Mouse (Mus musculus): ENCODE results near the gene Zfp704. TPM values are rescaled to one million over a fixed set of nuclear protein-coding genes. Genes with fewer than 3 reads are reported as not detected.

The Zfp704 gene
- polyA plus RNA-seq, 1 experiment from 2014 or later = 9.5 TPM

GRCm38 (mm10) chr3:9401685-9402084 lies 208.2 kb downstream of the Zfp704 start:
- Histone ChIP-seq H3K4me2 (ENCODE audit: low read depth, low read length) (no peak overlapping the region), H3K27ac (ENCODE audit: low read length) (no peak overlapping the region), H3K36me3 (ENCODE audit: control insufficient read depth, insufficient read depth, low read length) (no peaks in the 10 kb centered on the region), H3K27me3 (ENCODE audit: control insufficient read depth, insufficient read depth, low read length) (no peaks in the 10 kb centered on the region), H3K4me3 (replicated peaks; ENCODE audit: low read length) (no peak overlapping the region), H3K4me1 (ENCODE audit: control insufficient read depth, insufficient read depth, low read length) (peaks cover 14% of the 10 kb centered on the region; the same call in 1 of the 2 replicates), H3K9me3 (replicated peaks; ENCODE audit: control insufficient read depth, low read length) (no peaks in the 10 kb centered on the region), H3K9ac (ENCODE audit: low read length) (no peak overlapping the region)
- ATAC-seq (ENCODE audit: insufficient read depth, low FRiP score) = no peak
- 65% methylated on average over 6 of the region's 6 CpGs for WGBS

- Histone ChIP-seq H3K9me3 (replicated peaks; ENCODE audit: control insufficient read depth, low read length) (no peaks in the 10 kb centered on the region), H3K9ac (ENCODE audit: low read length) (no peak overlapping the region), H3K36me3 (ENCODE audit: control insufficient read depth, insufficient read depth, low read length) (no peaks in the 10 kb centered on the region), H3K27me3 (ENCODE audit: control insufficient read depth, insufficient read depth, low read length) (no peaks in the 10 kb centered on the region), H3K27ac (ENCODE audit: low read length) (no peak overlapping the region), H3K4me1 (ENCODE audit: control insufficient read depth, insufficient read depth, low read length) (peaks cover 14% of the 10 kb centered on the region; the same call in 1 of the 2 replicates), H3K4me3 (replicated peaks; ENCODE audit: low read length) (no peak overlapping the region), H3K4me2 (ENCODE audit: low read depth, low read length) (no peak overlapping the region)
- WGBS = 30% methylated on average over 3 of the region's 3 CpGs
- peak; percentile 15; the same call in 1 of the 2 replicates for ATAC-seq (ENCODE audit: insufficient read depth, low FRiP score)
These were observed 209.0 kb downstream of the Zfp704 start for GRCm38 (mm10) chr3:9400886-9401221.

- WGBS = 28% methylated on average over 3 of the region's 3 CpGs
- H3K4me2 ChIP-seq (ENCODE audit: low read depth, low read length) = no peak overlapping the region
- ATAC-seq (ENCODE audit: insufficient read depth, low FRiP score) = peak; percentile 63; the same call in 1 of the 2 replicates
These were observed 209.5 kb downstream of the Zfp704 start for GRCm38 (mm10) chr3:9400201-9400885.

GRCm38 (mm10) chr3:9398271-9398670 lies 211.6 kb downstream of the Zfp704 start:
- Histone ChIP-seq H3K27ac (ENCODE audit: low read length) (no peak overlapping the region), H3K9ac (ENCODE audit: low read length) (no peak overlapping the region), H3K4me3 (replicated peaks; ENCODE audit: low read length) (no peak overlapping the region), H3K4me2 (ENCODE audit: low read depth, low read length) (no peak overlapping the region), H3K4me1 (ENCODE audit: control insufficient read depth, insufficient read depth, low read length) (peaks cover 14% of the 10 kb centered on the region; the same call in 1 of the 2 replicates), H3K36me3 (ENCODE audit: control insufficient read depth, insufficient read depth, low read length) (no peaks in the 10 kb centered on the region), H3K9me3 (replicated peaks; ENCODE audit: control insufficient read depth, low read length) (no peaks in the 10 kb centered on the region; the same call in 1 of the 2 replicates), H3K27me3 (ENCODE audit: control insufficient read depth, insufficient read depth, low read length) (no peaks in the 10 kb centered on the region)
- ATAC-seq (ENCODE audit: insufficient read depth, low FRiP score) = no peak
- WGBS = 62% methylated on average over 5 of the region's 5 CpGs

More at GRCm38 (mm10) chr3:9400201-9400885, 209.5 kb downstream of the Zfp704 start:
- no peaks in the 10 kb centered on the region for H3K36me3 ChIP-seq (ENCODE audit: control insufficient read depth, insufficient read depth, low read length)
- no peaks in the 10 kb centered on the region for H3K27me3 ChIP-seq (ENCODE audit: control insufficient read depth, insufficient read depth, low read length)
- H3K27ac ChIP-seq (ENCODE audit: low read length) = no peak overlapping the region
- H3K9ac ChIP-seq (ENCODE audit: low read length) = no peak overlapping the region
- peaks cover 14% of the 10 kb centered on the region; the same call in 1 of the 2 replicates for H3K4me1 ChIP-seq (ENCODE audit: control insufficient read depth, insufficient read depth, low read length)
- no peak overlapping the region for H3K4me3 ChIP-seq (replicated peaks; ENCODE audit: low read length)
- H3K9me3 ChIP-seq (replicated peaks; ENCODE audit: control insufficient read depth, low read length) = no peaks in the 10 kb centered on the region

Measured in stomach, embryonic 16.5 days (tissue).